Mouse (Mus musculus): Measurements from ENCODE around the gene Ccdc136. TPM values are rescaled to one million over a fixed set of nuclear protein-coding genes. Genes with fewer than 3 reads are reported as not detected.

Ccdc136 gene
- polyA plus RNA-seq, 1 experiment from 2014 or later = 17.3 TPM

DNA sequence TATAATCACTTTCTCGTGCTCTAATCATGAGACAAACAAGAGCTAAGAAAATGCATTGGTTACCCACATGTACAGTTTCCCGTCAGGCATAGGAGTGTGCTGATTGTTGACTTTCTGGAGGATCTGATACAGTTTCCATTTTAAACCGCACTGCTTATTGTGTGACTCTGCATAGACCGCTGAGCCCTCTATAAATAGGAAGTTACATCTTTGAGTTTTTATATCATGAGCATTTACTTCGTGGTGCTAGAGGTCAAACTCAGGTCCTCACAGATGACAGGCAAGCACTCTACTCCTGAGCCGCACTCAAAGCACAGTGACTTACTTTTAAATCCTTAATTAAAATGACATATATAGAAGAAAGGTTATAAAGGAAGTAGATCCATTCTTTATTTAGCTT is 35.9 kb upstream of the Ccdc136 start:
- no peak overlapping the region for H3K4me2 ChIP-seq (ENCODE audit: low read depth, low read length)

GRCm38 (mm10) chr6:29362246-29363128 is 33.6 kb upstream of the Ccdc136 start:
- peak; percentile 18; the same call in 1 of the 2 replicates for ATAC-seq (replicated peaks; ENCODE audit: insufficient number of reproducible peaks, low FRiP score, low TSS enrichment, low read depth)
- no peak overlapping the region for H3K9ac ChIP-seq (replicated peaks; ENCODE audit: low read length)

More for the DNA sequence above, 35.9 kb upstream of the Ccdc136 start:
- H3K4me1 ChIP-seq (ENCODE audit: control insufficient read depth, insufficient read depth, low read length) = no peaks in the 10 kb centered on the region
- DNase-seq (ENCODE audit: low spot score) = no peak
- no peak overlapping the region for H3K27ac ChIP-seq (replicated peaks; ENCODE audit: low read depth, low read length)
- no peak for ATAC-seq (replicated peaks; ENCODE audit: insufficient number of reproducible peaks, low FRiP score, low TSS enrichment, low read depth)
- WGBS = 86% methylated on average over 6 of the region's 6 CpGs
- no peaks in the 10 kb centered on the region for H3K27me3 ChIP-seq (ENCODE audit: control insufficient read depth, insufficient read depth, low read length)
- H3K9me3 ChIP-seq (replicated peaks; ENCODE audit: control insufficient read depth, low read length) = no peaks in the 10 kb centered on the region
- no peak overlapping the region for H3K4me3 ChIP-seq (ENCODE audit: low read depth, low read length)
- H3K9ac ChIP-seq (replicated peaks; ENCODE audit: low read length) = no peak overlapping the region
- peaks cover 3% of the 10 kb centered on the region for H3K36me3 ChIP-seq (replicated peaks; ENCODE audit: control insufficient read depth, insufficient read depth, low read depth, low read length)

DNA sequence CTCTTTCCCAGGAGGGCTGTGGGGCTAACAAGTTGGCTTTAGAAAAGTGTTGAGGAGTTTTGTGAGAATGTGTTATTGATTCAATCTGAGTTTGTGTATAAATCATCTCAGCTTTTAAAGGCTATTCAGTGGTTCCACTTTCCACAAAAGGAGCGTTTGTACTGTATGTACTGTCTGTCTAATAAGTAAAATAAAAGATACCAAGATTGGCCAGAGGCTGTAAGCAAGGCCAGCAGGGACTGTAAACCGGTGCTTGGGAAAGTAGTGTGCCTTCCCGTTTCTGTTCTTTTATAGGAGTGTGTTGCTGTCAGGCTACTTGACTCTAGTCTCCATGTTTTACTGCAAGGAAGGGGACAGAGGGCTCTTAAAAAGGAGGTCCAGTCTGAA is 33.0 kb upstream of the Ccdc136 start:
- H3K27me3 ChIP-seq (ENCODE audit: control insufficient read depth, insufficient read depth, low read length) = no peaks in the 10 kb centered on the region
- no peak overlapping the region for H3K4me2 ChIP-seq (ENCODE audit: low read depth, low read length)
- 74% methylated on average over 3 of the region's 3 CpGs for WGBS
- no peaks in the 10 kb centered on the region for H3K4me1 ChIP-seq (ENCODE audit: control insufficient read depth, insufficient read depth, low read length)
- no peak overlapping the region for H3K9ac ChIP-seq (replicated peaks; ENCODE audit: low read length)
- H3K36me3 ChIP-seq (replicated peaks; ENCODE audit: control insufficient read depth, insufficient read depth, low read depth, low read length) = peaks cover 11% of the 10 kb centered on the region
- H3K4me3 ChIP-seq (ENCODE audit: low read depth, low read length) = no peak overlapping the region
- no peak for ATAC-seq (replicated peaks; ENCODE audit: insufficient number of reproducible peaks, low FRiP score, low TSS enrichment, low read depth)
- no peak overlapping the region for H3K27ac ChIP-seq (replicated peaks; ENCODE audit: low read depth, low read length)
- DNase-seq (ENCODE audit: low spot score) = no peak
- H3K9me3 ChIP-seq (replicated peaks; ENCODE audit: control insufficient read depth, low read length) = no peaks in the 10 kb centered on the region

More at GRCm38 (mm10) chr6:29362246-29363128, 33.6 kb upstream of the Ccdc136 start:
- WGBS = 38% methylated on average over 7 of the region's 7 CpGs
- Histone ChIP-seq H3K27me3 (ENCODE audit: control insufficient read depth, insufficient read depth, low read length) (no peaks in the 10 kb centered on the region), H3K9me3 (replicated peaks; ENCODE audit: control insufficient read depth, low read length) (no peaks in the 10 kb centered on the region), H3K4me2 (ENCODE audit: low read depth, low read length) (no peak overlapping the region), H3K4me3 (ENCODE audit: low read depth, low read length) (no peak overlapping the region), H3K4me1 (ENCODE audit: control insufficient read depth, insufficient read depth, low read length) (no peaks in the 10 kb centered on the region), H3K27ac (replicated peaks; ENCODE audit: low read depth, low read length) (no peak overlapping the region), H3K36me3 (replicated peaks; ENCODE audit: control insufficient read depth, insufficient read depth, low read depth, low read length) (peaks cover 11% of the 10 kb centered on the region)
- peak; percentile 67 for DNase-seq (ENCODE audit: low spot score)

GRCm38 (mm10) chr6:29365277-29365676 is 30.8 kb upstream of the Ccdc136 start:
- no peak for ATAC-seq (replicated peaks; ENCODE audit: insufficient number of reproducible peaks, low FRiP score, low TSS enrichment, low read depth)
- Histone ChIP-seq H3K27me3 (ENCODE audit: control insufficient read depth, insufficient read depth, low read length) (no peaks in the 10 kb centered on the region), H3K4me2 (ENCODE audit: low read depth, low read length) (no peak overlapping the region), H3K9ac (replicated peaks; ENCODE audit: low read length) (no peak overlapping the region), H3K4me3 (ENCODE audit: low read depth, low read length) (no peak overlapping the region), H3K27ac (replicated peaks; ENCODE audit: low read depth, low read length) (no peak overlapping the region), H3K36me3 (replicated peaks; ENCODE audit: control insufficient read depth, insufficient read depth, low read depth, low read length) (peaks cover 8% of the 10 kb centered on the region), H3K4me1 (ENCODE audit: control insufficient read depth, insufficient read depth, low read length) (no peaks in the 10 kb centered on the region), H3K9me3 (replicated peaks; ENCODE audit: control insufficient read depth, low read length) (no peaks in the 10 kb centered on the region)
- WGBS = 94% methylated on average over 1 of the region's 1 CpGs
- no peak for DNase-seq (ENCODE audit: low spot score)

- Histone ChIP-seq H3K9ac (replicated peaks; ENCODE audit: low read length) (no peak overlapping the region), H3K36me3 (replicated peaks; ENCODE audit: control insufficient read depth, insufficient read depth, low read depth, low read length) (peaks cover 3% of the 10 kb centered on the region; the same call in 1 of the 2 replicates), H3K9me3 (replicated peaks; ENCODE audit: control insufficient read depth, low read length) (no peaks in the 10 kb centered on the region), H3K4me1 (ENCODE audit: control insufficient read depth, insufficient read depth, low read length) (no peaks in the 10 kb centered on the region), H3K4me2 (ENCODE audit: low read depth, low read length) (no peak overlapping the region), H3K27ac (replicated peaks; ENCODE audit: low read depth, low read length) (no peak overlapping the region), H3K27me3 (ENCODE audit: control insufficient read depth, insufficient read depth, low read length) (no peaks in the 10 kb centered on the region), H3K4me3 (ENCODE audit: low read depth, low read length) (no peak overlapping the region)
- no peak for ATAC-seq (replicated peaks; ENCODE audit: insufficient number of reproducible peaks, low FRiP score, low TSS enrichment, low read depth)
- 97% methylated on average over 4 of the region's 4 CpGs for WGBS
- no peak for DNase-seq (ENCODE audit: low spot score)
These were observed 18.7 kb upstream of the Ccdc136 start for GRCm38 (mm10) chr6:29377386-29377785.

GRCm38 (mm10) chr6:29378678-29379077 is 17.4 kb upstream of the Ccdc136 start:
- no peak for DNase-seq (ENCODE audit: low spot score)
- H3K4me2 ChIP-seq (ENCODE audit: low read depth, low read length) = no peak overlapping the region
- no peaks in the 10 kb centered on the region for H3K9me3 ChIP-seq (replicated peaks; ENCODE audit: control insufficient read depth, low read length)
- no peak overlapping the region for H3K27ac ChIP-seq (replicated peaks; ENCODE audit: low read depth, low read length)
- H3K27me3 ChIP-seq (ENCODE audit: control insufficient read depth, insufficient read depth, low read length) = no peaks in the 10 kb centered on the region
- WGBS = 90% methylated on average over 10 of the region's 10 CpGs
- H3K4me1 ChIP-seq (ENCODE audit: control insufficient read depth, insufficient read depth, low read length) = no peaks in the 10 kb centered on the region
- ATAC-seq (replicated peaks; ENCODE audit: insufficient number of reproducible peaks, low FRiP score, low TSS enrichment, low read depth) = no peak
- H3K36me3 ChIP-seq (replicated peaks; ENCODE audit: control insufficient read depth, insufficient read depth, low read depth, low read length) = peaks cover 2% of the 10 kb centered on the region; the same call in 1 of the 2 replicates
- no peak overlapping the region for H3K4me3 ChIP-seq (ENCODE audit: low read depth, low read length)
- no peak overlapping the region for H3K9ac ChIP-seq (replicated peaks; ENCODE audit: low read length)

GRCm38 (mm10) chr6:29379954-29380353 is 16.2 kb upstream of the Ccdc136 start:
- Histone ChIP-seq H3K9me3 (replicated peaks; ENCODE audit: control insufficient read depth, low read length) (no peaks in the 10 kb centered on the region), H3K4me2 (ENCODE audit: low read depth, low read length) (no peak overlapping the region), H3K27ac (replicated peaks; ENCODE audit: low read depth, low read length) (no peak overlapping the region), H3K9ac (replicated peaks; ENCODE audit: low read length) (no peak overlapping the region), H3K4me1 (ENCODE audit: control insufficient read depth, insufficient read depth, low read length) (no peaks in the 10 kb centered on the region), H3K27me3 (ENCODE audit: control insufficient read depth, insufficient read depth, low read length) (no peaks in the 10 kb centered on the region), H3K4me3 (ENCODE audit: low read depth, low read length) (no peak overlapping the region), H3K36me3 (replicated peaks; ENCODE audit: control insufficient read depth, insufficient read depth, low read depth, low read length) (0 out of 2 replicates have a peak, but pooled peaks cover 2% of the 10 kb centered on the region)
- WGBS = 87% methylated on average over 6 of the region's 6 CpGs
- no peak; the same call in 1 of the 2 replicates for ATAC-seq (replicated peaks; ENCODE audit: insufficient number of reproducible peaks, low FRiP score, low TSS enrichment, low read depth)
- DNase-seq (ENCODE audit: low spot score) = no peak

GRCm38 (mm10) chr6:29382442-29382841 is 13.7 kb upstream of the Ccdc136 start:
- WGBS = 53% methylated on average over 2 of the region's 2 CpGs
- H3K27me3 ChIP-seq (ENCODE audit: control insufficient read depth, insufficient read depth, low read length) = no peaks in the 10 kb centered on the region
- ATAC-seq (replicated peaks; ENCODE audit: insufficient number of reproducible peaks, low FRiP score, low TSS enrichment, low read depth) = no peak
- no peak overlapping the region for H3K4me3 ChIP-seq (ENCODE audit: low read depth, low read length)
- no peak overlapping the region for H3K9ac ChIP-seq (replicated peaks; ENCODE audit: low read length)
- H3K4me2 ChIP-seq (ENCODE audit: low read depth, low read length) = no peak overlapping the region
- no peak for DNase-seq (ENCODE audit: low spot score)
- H3K9me3 ChIP-seq (replicated peaks; ENCODE audit: control insufficient read depth, low read length) = no peaks in the 10 kb centered on the region
- no peak overlapping the region for H3K27ac ChIP-seq (replicated peaks; ENCODE audit: low read depth, low read length)
- H3K4me1 ChIP-seq (ENCODE audit: control insufficient read depth, insufficient read depth, low read length) = no peaks in the 10 kb centered on the region; the same call in 1 of the 2 replicates
- H3K36me3 ChIP-seq (replicated peaks; ENCODE audit: control insufficient read depth, insufficient read depth, low read depth, low read length) = 0 out of 2 replicates have a peak, but pooled peaks cover 2% of the 10 kb centered on the region
